Mouse (Mus musculus) myocyte (in vitro differentiated cells): ENCODE measurements at regions not wholly inside any gene's neighbourhood (a gene's known extent, or its start where the extent isn't known, plus 50 kb on each side); places are given as distances from the start of the nearest gene placed in this dataset.
"Not testable (repeated sequence)": the region's sequence is repeated elsewhere in the genome, so short reads cannot be mapped to it uniquely, and the experiment has no call there.

Source experiments
- H3K27me3 ChIP-seq: one replicate; pipeline ENCODE4 v1.6.1; 2011; ENCODE audit not compliant: control insufficient read depth, insufficient read depth, insufficient read length
- H3K36me3 ChIP-seq: one replicate; pipeline ENCODE4 v1.6.1; 2011; ENCODE audit not compliant: control insufficient read depth, insufficient read depth
- H3K4me2 ChIP-seq: one replicate; pipeline ENCODE4 v1.6.1; 2011; ENCODE audit warnings: low read depth, control low read depth
- H3K4me3 ChIP-seq: one replicate; pipeline ENCODE4 v1.5.1; 2011; ENCODE audit warnings: mild to moderate bottlenecking, control low read depth, moderate library complexity
- H3K79me2 ChIP-seq: one replicate; pipeline ENCODE4 v1.6.1; 2011; ENCODE audit not compliant: control insufficient read depth, insufficient read depth
- H3ac ChIP-seq: one replicate; pipeline ENCODE4 v1.6.1; 2011; ENCODE audit not compliant: control insufficient read depth, insufficient read length
- CEBPB ChIP-seq: IDR thresholded peaks from 2 replicates; pipeline ENCODE4 v1.6.1; 2011; ENCODE audit warnings: mild to moderate bottlenecking, moderate library complexity; ENCODE audit not compliant: poor library complexity, insufficient read depth, severe bottlenecking
- E2F4 ChIP-seq: IDR thresholded peaks from one replicate; pipeline ENCODE4 v1.6.1; 2011; ENCODE audit warnings: mild to moderate bottlenecking, control low read depth, moderate library complexity; ENCODE audit not compliant: insufficient read depth
- MAX ChIP-seq: IDR thresholded peaks from one replicate; pipeline ENCODE4 v1.6.1; 2011; ENCODE audit warnings: low read depth, mild to moderate bottlenecking, control low read depth
- MYOD1 ChIP-seq, 3 experiments: IDR thresholded peaks; one replicate each; pipeline ENCODE4 v1.6.1; 2011; ENCODE audit warnings: control low read depth in 2 of 3, low read depth in 2 of 3, mild to moderate bottlenecking in 2 of 3, moderate library complexity in 1 of 3; ENCODE audit not compliant: insufficient read length in 2 of 3, control insufficient read depth in 1 of 3
- MYOG ChIP-seq, 3 experiments: IDR thresholded peaks; one replicate each; pipeline ENCODE4 v1.6.1; 2011; ENCODE audit warnings: control low read depth in 2 of 3, low read depth in 2 of 3, mild to moderate bottlenecking in 2 of 3; ENCODE audit not compliant: insufficient read length in 2 of 3, control insufficient read depth in 1 of 3, insufficient read depth in 1 of 3
- POLR2A ChIP-seq: IDR thresholded peaks from one replicate; pipeline ENCODE4 v1.6.1; 2011; ENCODE audit warnings: low read depth, mild to moderate bottlenecking, control low read depth, moderate library complexity; ENCODE audit not compliant: insufficient read length
- POLR2AphosphoS2 ChIP-seq: IDR thresholded peaks from one replicate; pipeline ENCODE4 v1.6.1; 2011; ENCODE audit warnings: low read depth, control low read depth; ENCODE audit not compliant: insufficient read length
- REST ChIP-seq: IDR thresholded peaks from one replicate; pipeline ENCODE4 v1.6.1; 2011; ENCODE audit warnings: mild to moderate bottlenecking, control low read depth, moderate library complexity; ENCODE audit not compliant: insufficient read depth, insufficient read length
- SRF ChIP-seq: IDR thresholded peaks from one replicate; pipeline ENCODE4 v1.6.1; 2011; ENCODE audit warnings: low read depth; ENCODE audit not compliant: control insufficient read depth, insufficient read length
- TCF12 ChIP-seq: IDR thresholded peaks from one replicate; pipeline ENCODE4 v1.6.1; 2011; ENCODE audit warnings: mild to moderate bottlenecking, control low read depth; ENCODE audit not compliant: poor library complexity, insufficient read depth, severe bottlenecking
- TCF3 ChIP-seq: IDR thresholded peaks from one replicate; pipeline ENCODE4 v1.6.1; 2011; ENCODE audit warnings: low read depth, control low read depth; ENCODE audit not compliant: insufficient read length
- USF1 ChIP-seq: IDR thresholded peaks from one replicate; pipeline ENCODE4 v1.6.1; 2011; ENCODE audit warnings: low read depth, mild to moderate bottlenecking, control low read depth, moderate library complexity

GRCm38 (mm10) chr15:90767521-90767920, 88.3 kb upstream of the Cpne8 start:
- no peaks in the 10 kb centered on the region for H3K36me3 ChIP-seq
- TF ChIP-seq SRF (no peak), TCF12 (no peak), MYOG (IDR thresholded peaks at IDR 0.05; ENCODE audit: control insufficient read depth in 1 of 3, insufficient read depth in 1 of 3, insufficient read length in 2 of 3, low read depth in 2 of 3) (no peak), POLR2AphosphoS2 (no peak), TCF3 (no peak), CEBPB (no peak), MYOD1 (IDR thresholded peaks at IDR 0.05; ENCODE audit: control insufficient read depth in 1 of 3, insufficient read length in 2 of 3, low read depth in 2 of 3) (no peak), MAX (no peak), USF1 (no peak), REST (no peak), E2F4 (no peak), POLR2A (no peak)
- H3K4me2 ChIP-seq = no peak overlapping the region
- H3K27me3 ChIP-seq = no peaks in the 10 kb centered on the region
- H3ac ChIP-seq = no peak overlapping the region
- H3K4me3 ChIP-seq = no peak overlapping the region
- H3K79me2 ChIP-seq = no peaks in the 10 kb centered on the region

GRCm38 (mm10) chr15:90764501-90764900, 85.3 kb upstream of the Cpne8 start:
- H3K36me3 ChIP-seq, H3K4me3 ChIP-seq, H3K79me2 ChIP-seq, H3K27me3 ChIP-seq, H3K4me2 ChIP-seq, H3ac ChIP-seq: not testable (repeated sequence)

GRCm38 (mm10) chr15:90733891-90734290, 54.7 kb upstream of the Cpne8 start:
- Histone ChIP-seq H3K27me3 (no peaks in the 10 kb centered on the region), H3K79me2 (no peaks in the 10 kb centered on the region), H3ac (no peak overlapping the region), H3K36me3 (no peaks in the 10 kb centered on the region), H3K4me3 (no peak overlapping the region), H3K4me2 (no peak overlapping the region)
- TF ChIP-seq E2F4 (no peak), TCF3 (no peak), MAX (no peak), USF1 (no peak), MYOG (IDR thresholded peaks at IDR 0.05; ENCODE audit: control insufficient read depth in 1 of 3, insufficient read depth in 1 of 3, insufficient read length in 2 of 3, low read depth in 2 of 3) (no peak), MYOD1 (IDR thresholded peaks at IDR 0.05; ENCODE audit: control insufficient read depth in 1 of 3, insufficient read length in 2 of 3, low read depth in 2 of 3) (no peak), SRF (no peak), POLR2AphosphoS2 (no peak), TCF12 (no peak), CEBPB (no peak), POLR2A (no peak), REST (no peak)
